Mouse (Mus musculus): ENCODE results near the gene Secisbp2.
"Not testable (repeated sequence)": the region's sequence is repeated elsewhere in the genome, so short reads cannot be mapped to it uniquely, and the experiment has no call there.

Secisbp2 gene

DNA sequence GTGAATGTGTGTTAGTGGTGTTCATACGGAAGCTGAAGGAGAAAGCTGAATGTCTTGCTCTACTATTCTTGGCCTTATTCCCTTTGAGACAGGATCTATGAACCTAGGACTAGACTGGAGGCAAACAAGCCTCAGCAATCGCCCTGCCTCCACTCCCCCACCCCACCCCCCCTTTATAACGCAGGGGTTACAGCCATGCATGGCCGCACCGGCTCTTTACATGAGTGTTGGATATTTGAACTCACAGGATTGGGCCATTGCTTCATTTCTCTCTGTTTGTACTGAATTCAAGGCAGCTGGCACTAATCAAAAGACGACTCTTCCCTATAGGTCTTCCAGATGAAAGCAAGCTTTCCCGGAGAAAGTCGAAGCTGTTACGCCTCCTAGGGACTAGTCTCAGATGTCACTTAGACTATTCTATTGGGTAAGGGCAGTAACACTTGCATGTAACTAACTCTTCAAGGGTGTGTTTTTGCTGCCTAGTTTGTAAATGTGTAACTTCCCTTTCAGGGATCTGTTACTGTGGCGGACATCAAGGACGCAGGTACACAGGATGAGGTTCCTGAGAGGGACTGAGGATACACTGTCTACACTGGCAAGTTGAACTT is 9.2 kb upstream of the Secisbp2 start:
- in situ Hi-C loops (cut with MboI, MseI): loop anchor here in 1 of 2 experiments (10.0 kb wide), 1 partner anchor 1227 kb away; the partner anchor contains the start of gene Fbxw17

DNA sequence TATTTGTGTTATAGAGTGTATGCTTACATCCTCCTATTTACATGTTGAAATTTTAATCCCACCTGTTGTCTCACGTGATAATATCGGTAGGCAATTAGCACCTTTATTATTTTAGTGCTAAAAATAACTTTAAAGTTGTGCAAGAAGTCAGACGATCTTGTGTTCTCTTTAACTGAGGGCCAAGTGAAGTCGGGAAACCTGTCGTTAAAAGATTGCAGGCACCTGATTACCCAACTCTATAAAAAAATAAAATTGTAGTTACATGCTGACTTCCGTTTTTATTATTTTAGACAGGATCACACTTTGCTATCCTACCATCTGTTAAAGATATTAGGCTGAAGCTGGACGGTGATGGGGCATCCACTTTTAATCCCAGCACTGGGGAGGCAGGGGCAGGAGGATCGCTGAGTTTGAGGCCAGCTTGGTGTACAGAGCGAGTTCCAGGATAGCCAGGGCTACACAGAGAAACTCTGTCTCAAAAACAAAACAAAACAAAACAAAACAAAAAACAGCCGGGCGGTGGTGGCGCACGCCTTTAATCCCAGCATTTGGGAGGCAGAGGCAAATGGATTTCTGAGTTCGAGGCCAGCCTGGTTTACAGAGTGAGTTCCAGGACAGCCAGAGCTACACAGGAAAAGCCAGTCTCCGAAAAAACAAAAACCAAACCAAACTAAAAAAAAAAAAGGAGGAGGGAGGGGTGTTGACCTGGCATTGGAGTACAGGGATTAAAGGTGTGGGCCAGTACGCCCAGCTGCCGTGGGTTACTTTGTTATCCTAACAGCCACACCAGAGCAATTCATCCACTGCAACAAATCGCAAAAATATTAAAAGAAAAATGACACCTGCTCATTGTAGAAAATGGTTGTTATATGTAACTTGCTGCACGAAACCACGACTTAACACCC is 7.3 kb upstream of the Secisbp2 start:
- in situ Hi-C loops (cut with MboI, MseI): loop anchor here in 1 of 2 experiments (10.0 kb wide), 1 partner anchor 1229 kb away; the partner anchor contains the start of gene Fbxw17

DNA sequence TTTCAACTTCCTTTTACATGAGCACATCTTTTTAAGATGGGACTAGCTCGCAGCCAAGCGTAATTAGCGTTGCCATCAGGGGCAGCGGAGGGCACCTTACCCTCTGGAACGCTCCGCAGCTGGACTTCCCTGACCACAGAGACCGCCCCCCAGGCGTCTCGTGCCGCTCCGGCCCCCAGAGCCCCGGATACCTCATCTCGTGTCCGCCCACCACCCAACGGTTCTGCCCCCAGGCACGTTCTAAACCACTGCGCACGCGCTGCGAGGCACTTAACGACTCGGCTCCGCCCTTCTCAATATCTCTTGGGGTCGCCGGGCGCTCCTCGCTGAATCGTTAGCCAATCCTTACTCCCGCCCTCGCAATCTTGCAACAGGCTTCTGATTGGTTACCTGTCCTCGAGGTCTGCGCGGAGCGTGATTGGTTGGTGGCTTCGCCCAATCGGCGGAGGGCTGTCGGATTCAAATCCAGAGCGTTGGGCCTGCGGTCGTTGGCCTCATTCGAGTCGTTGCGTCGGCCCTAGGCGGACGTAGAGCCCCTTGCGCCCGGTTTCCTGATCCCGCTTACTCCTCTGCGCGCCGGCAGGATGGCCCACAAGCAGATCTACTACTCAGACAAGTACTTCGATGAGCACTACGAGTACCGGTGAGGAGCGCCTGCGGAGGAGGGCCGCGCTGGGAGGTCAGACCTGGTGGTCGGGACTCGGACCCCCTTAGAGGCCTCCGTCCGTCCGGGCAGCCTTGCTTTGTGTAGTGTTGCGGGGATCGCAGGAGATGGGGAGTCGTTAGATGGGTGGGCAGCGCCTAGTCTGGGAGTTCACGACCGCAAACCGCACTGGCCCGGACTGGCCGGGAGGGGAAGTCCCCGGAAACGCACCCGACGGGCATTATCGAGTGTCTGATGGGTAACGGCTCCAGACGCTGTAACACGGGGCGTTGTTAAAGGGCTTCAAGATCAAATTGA is 6.4 kb upstream of the Secisbp2 start, which contains the start of gene Cks2:
Gene Cks2, plus strand, starts transcription at position 404 of the 961 bp plus-strand sequence.
- in situ Hi-C loops (cut with MboI, MseI): loop anchor here in 1 of 2 experiments (10.0 kb wide), 1 partner anchor 1230 kb away; the partner anchor contains the start of gene Fbxw17

DNA sequence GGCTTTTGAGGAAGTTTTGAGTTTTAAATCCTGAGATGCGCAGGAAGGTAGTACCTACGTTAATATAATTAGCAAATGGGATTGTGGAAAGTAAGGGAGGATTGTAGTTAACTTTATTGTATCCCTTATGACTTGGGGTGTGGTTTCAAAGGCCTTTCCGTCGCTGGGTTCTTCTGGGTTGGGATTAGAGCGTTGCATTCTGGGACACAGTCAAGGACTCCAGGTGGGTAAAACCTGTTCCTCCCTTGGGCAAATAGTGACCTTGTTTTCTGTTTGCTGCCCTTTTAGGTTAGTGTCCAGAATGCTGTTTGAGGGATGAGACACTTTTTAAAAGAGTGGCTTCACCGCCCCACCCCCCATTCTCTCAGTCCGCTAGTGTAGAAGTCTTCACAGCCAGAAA is 5.6 kb upstream of the Secisbp2 start:
- in situ Hi-C loops (cut with MboI, MseI): loop anchor here in 1 of 2 experiments (10.0 kb wide), 1 partner anchor 1231 kb away; the partner anchor contains the start of gene Fbxw17

DNA sequence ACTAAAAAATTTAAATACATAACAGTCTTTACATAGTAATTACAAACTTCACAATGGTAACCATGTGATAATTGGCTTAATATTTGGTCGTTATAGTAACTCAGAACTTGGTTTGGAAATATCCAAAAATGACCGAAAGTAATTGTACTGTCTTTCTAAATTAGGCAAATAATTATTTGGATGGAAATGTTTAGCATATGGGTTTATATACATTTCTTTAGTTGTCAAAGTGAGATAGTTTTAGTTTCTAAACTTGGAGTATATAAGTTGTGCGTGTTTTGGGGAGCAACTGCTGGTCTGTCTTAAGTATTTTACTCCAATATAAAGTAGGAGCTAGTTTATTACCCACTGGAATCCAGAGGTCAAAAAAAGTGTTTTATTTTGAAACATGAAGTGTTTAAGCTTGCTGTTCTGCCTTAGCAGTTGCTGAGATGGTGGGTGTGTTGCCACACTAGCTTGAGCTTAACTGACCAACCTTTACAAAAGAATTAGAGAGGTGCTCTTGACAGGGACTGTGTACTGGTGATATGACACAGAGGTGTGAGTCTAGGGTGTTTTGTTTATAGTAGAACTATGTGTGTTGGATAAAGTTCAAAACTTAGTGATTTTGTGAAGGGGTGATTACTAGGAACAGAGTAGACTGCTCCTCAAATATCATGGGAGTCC is 5.0 kb upstream of the Secisbp2 start:
- in situ Hi-C loops (cut with MboI, MseI): loop anchor here in 1 of 2 experiments (10.0 kb wide), 1 partner anchor 1232 kb away; the partner anchor contains the start of gene Fbxw17

DNA sequence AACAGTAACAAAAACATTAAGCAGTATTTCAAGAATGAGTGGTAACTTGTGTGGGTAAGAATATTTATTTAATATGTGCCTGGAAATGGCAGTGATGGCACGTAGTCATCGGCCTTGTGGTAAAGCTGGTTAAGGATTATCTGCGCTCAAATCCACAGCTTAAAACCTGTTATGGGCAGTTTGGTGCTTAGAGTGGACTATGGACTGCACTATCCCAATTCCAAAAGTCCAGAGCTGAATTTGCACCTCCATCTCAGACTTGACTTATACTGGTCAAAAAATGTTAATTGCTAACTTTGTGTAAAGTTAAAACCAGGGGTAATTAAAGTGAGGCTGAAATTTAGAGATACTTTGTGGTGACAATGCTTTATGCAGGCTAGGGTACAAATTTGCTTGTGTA is 3.7 kb upstream of the Secisbp2 start:
- in situ Hi-C loops (cut with MboI, MseI): loop anchor here in 1 of 2 experiments (10.0 kb wide), 1 partner anchor 1233 kb away; the partner anchor contains the start of gene Fbxw17

DNA sequence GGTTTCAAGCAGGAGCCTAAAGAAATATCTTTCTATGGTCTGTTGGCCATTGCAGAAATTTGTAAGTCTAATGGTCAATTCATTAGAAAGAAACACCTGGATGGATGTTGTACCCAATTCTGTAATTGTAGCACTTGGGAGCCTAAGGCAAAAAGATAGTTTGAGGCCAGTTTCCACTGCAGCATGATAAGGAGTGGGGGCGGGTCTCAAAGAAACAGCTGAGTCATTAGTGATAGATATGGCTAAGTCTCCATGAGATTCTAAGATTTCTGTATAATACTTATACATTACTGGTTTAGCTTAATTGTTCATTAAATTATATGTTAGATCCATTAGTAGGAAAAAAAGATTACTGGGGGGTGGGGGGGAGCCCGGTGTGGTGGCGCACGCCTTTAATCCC is 3.3 kb upstream of the Secisbp2 start:
- in situ Hi-C loops (cut with MboI, MseI): loop anchor here in 1 of 2 experiments (10.0 kb wide), 1 partner anchor 1233 kb away; the partner anchor contains the start of gene Fbxw17

DNA sequence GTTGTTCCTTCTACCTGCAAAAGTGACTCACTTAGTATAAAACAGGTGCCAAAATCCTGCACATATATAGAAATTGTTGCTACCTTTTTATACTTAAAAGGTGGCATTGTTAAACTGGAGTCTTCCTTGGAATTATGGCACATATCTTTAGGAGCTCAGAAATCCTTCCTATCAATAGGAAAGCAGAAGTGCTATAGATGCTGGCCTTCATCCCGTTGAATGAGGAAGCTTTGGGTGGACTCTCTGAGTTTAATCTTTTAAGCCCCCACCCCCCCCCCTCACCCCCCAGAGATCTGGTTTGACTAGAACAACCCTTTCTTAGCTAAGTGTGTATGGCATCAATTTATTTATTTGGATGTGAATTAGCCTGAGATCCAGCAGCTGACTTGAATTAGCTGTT is 1.8 kb upstream of the Secisbp2 start:
- in situ Hi-C loops (cut with MboI, MseI): loop anchor here in 1 of 2 experiments (10.0 kb wide), 1 partner anchor 1235 kb away; the partner anchor contains the start of gene Fbxw17

DNA sequence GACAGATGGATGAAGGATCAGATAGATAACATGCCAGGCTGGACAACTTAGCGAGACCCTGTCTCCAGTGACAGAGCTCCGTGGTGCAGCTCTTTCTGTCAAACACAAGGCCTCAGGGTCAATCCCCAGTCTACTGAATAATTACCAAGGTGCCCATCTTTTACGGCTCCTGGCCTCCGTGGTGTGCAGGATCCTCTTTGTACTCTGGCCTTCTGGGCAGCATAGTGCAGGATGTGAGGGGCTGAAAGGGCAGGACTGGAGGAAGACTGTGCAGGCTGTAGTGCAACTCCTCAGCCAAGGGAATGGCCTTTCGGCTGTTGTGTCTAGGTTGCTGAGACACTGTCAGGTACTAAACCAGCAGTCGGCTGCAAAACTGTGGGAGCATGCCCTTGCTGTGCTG is 1.7 kb downstream of the Secisbp2 start:
- in situ Hi-C loops (cut with MboI, MseI): no loop called here

DNA sequence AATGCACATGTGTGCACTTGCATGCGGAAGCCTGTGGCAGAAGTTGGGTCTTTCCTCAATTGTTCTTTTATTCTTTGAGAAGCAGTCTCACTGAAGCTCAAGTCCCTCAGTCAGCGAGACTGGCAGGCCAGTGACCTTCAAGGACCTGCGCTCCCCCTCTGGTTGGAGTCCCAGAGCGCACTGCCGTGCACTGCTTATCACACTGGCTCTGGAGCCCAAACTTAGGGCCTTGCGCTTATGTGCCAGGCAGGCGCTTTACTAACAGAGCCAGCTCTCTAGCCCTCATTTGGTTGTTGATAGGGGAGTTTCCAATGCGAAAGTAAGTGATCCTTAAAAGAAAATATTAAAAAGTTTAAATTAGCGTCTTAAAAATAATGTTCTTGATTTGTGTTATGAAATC is 2.5 kb downstream of the Secisbp2 start:
- in situ Hi-C loops (cut with MboI, MseI): no loop called here

DNA sequence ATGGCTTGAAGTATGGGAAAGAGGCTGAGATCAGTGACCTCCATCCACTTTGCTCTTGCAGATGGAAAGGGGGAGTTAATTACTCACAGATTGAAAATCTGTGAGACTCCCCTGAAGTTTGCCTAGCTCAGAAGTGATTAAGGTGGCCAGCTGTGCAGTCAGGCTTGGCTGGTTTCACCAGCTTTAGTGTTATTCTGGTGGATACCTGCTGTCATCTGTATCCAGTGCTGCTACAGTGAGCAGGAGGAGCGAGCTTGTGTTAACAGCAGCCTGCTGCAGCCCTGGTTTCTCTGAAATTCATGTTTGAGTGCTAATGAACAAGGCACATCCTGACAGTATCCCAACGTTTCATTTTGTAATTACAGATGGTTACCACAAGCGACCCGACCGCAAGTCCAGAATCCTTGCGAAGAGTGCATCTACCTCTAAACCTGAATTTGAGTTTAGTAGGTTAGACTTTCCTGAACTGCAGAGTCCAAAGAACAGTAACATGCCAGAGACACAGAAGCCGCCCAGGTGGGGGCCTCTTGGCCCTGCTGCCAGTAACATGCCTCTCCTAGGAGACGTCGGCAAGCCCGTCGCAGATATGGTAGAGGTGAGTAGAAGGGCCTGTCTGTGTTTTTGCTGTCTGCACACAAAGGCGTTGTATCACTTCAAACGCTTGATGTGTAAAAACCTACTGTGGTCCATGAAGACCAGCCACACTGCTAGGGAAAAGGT is 5.2 kb downstream of the Secisbp2 start:
- in situ Hi-C loops (cut with MboI, MseI): no loop called here

DNA sequence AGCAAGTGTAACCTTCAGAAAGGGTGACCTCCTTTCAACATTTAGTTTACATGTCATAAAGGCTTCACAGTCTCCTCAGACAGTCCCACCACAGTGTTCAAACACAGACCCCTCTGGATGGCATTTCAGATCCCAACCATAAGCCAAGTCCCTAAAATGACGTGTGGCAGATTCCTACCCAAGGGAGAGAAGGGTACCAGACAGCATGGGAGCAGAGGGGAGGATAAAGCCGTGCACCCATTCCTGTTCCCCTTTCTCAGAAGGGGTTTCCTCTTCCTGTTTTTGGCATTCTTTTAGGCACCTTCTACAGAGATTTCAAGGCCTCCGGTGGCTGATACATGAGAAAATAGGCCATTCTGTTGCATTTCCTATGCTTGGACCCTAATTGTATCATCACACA is 6.6 kb downstream of the Secisbp2 start:
- in situ Hi-C loops (cut with MboI, MseI): no loop called here

DNA sequence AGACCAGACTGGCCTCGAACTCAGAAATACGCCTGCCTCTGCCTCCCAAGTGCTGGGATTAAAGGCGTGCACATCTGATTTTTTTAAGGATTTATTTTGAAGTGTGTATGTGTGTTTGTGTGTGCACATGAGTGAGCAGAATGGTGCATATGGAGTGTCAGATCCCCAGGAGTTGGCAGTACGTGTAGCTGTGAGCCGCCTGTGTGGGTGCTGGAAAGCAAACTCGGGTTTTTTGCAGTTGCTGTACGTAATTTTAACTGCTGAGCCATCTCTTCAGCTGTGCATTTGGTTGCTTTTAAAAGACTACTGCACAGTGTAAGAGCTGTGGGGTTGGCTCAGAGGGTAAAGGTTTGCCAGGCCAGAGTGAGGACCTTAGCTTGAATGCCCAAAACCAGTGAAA is 8.1 kb downstream of the Secisbp2 start:
- in situ Hi-C loops (cut with MboI, MseI): no loop called here

DNA sequence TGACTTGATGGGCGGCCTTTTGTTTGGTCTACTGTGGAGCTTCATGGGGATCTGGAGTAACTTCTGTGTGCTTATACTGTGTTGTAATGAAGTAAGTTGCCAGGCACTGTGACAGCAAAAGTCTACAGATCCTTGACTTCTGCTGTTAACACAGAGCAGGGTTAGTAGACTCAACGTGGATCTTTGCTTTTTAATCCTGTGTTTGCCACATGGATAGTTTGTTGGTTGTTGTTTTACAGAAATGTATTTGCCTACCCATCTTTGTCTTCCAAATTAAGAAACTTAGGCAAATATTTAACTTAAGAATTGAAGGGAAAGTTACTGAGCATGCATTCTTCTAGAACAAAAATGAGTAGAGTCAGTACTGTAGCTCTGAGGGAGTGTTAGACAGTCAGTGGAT is 12.1 kb downstream of the Secisbp2 start:
- in situ Hi-C loops (cut with MboI, MseI): no loop called here

DNA sequence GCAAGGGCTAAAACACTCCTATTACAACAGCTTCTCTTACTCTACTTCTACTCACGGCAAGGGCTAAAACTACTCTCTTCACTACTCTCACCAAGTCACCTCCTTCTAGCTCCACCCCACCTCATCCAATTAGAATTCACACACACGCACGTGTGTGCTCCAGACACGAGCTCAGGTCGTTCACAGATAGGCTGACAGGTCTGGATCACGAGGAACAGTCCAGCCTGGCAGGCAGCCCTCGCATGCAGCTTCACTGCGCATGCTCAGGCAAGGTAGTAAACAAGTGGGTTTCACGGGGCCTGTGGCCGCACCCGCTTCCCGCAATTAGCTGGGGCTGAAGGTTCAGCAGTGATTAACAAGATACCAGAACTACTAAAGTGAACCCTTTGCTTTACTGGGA is 16.7 kb downstream of the Secisbp2 start:
- in situ Hi-C loops (cut with MboI, MseI): not testable (repeated sequence)

DNA sequence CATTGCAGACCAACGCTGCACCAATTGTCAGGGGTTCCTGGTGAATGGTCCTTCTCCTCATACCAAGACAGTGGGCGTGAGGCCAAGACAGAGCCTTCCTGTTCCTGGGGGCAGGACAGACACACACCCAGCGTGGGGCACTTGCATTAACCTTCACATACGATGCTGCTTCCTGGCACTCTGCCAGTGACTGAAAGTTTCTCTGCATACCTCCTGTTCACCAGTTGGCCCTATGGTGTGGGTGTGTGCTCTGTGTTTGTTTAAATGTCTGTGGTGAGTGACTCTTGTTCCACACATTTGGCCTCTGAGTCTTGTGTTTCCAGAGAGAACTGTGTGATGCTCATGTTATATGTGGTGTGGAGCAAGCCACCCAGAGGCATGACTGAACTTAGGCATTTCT is 25.1 kb downstream of the Secisbp2 start:
- in situ Hi-C loops (cut with MboI, MseI): no loop called here

DNA sequence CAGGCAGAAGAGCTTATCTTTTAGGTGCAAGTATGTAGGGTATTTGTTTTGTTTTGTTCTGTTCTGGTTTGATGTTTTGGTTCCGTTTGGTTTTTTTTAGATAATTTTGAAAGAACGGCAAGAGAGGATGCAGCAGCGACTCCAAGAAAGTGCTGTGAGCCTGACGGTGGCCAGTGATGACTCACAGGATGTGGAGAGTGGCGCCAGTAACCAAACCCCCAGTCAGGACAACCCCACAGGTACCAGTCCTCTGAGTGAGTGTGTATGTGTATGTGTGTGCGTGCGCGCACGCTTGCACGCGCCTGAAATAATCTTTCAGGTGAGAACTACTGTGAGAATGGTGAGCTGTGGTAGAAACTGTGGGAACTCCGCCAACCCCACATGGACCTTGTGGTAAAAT is 25.5 kb downstream of the Secisbp2 start:
- in situ Hi-C loops (cut with MboI, MseI): no loop called here

DNA sequence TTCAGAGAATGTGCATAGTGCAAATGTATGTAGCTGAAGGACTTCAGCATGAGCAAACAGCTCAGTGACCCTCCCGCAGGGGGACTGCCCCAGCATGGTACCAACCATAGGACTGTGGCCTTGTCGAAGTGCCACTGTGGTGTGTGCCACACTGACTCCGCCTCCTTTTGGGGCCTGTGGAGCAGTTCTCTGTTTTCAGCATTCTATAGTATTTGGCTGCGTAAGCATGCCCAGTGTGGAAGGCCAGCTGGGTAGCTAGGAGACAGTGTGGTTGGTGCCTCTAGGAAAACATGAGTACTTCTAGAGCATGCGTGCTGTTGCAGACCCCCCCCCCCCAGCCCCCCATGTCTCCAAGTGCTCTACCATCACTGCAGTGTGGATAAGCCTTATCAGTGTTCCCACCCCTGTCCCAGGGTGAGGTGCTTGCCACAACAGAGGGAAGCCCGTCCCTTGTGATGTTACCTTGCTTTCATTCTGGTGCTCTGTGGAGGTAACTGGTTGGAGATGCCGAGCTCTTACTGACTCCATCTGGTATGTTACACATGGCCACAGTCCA is 26.2 kb downstream of the Secisbp2 start:
- in situ Hi-C loops (cut with MboI, MseI): no loop called here

DNA sequence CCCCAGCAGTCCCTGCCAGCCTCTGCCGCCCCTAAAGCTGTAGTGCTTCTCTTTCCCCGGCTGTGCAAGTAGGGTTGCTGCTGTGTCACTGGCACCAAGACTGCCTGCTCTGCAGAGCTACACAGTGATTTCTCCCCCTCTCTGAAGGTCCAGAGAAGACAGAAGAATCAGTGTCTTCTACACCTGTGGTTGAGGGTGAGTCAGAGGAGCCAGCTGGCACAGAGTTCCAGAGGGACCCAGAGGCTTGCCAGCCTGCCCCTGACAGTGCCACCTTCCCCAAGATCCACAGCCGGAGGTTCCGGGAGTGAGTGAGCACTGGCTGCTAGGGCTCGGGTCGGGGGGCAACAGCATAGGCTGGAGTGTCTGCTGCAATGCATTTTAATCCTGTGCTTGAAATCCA is 27.2 kb downstream of the Secisbp2 start:
- in situ Hi-C loops (cut with MboI, MseI): no loop called here
